Mouse (Mus musculus) bone marrow, adult 2 months (tissue): Measurements from ENCODE around the gene Rhbdd1. TPM values are rescaled to one million over a fixed set of nuclear protein-coding genes. Genes with fewer than 3 reads are reported as not detected.

Source experiments
- H3K27ac ChIP-seq: fragments of 200-500 bp; 2 replicates; pipeline ENCODE4 v1.5.1; 2012; ENCODE audit warnings: low read depth, mild to moderate bottlenecking, control low read depth, inconsistent platforms, low read length; ENCODE audit not compliant: control insufficient read depth, poor library complexity, insufficient read depth
- H3K4me1 ChIP-seq: fragments of 200-500 bp; 2 replicates; pipeline ENCODE4 v1.6.1; 2011; ENCODE audit warnings: low read length; ENCODE audit not compliant: control insufficient read depth, insufficient read depth
- H3K4me3 ChIP-seq: fragments of 200-500 bp; replicated peaks from 2 replicates; pipeline ENCODE3; 2011; ENCODE audit warnings: mild to moderate bottlenecking, low read depth, low read length, control low read depth; ENCODE audit not compliant: control insufficient read depth
- CTCF ChIP-seq: fragments of 200-500 bp; IDR thresholded peaks from 2 replicates; pipeline ENCODE4 v1.5.1; 2011; ENCODE audit warnings: low read length, control low read depth; ENCODE audit not compliant: control insufficient read depth, insufficient read depth
- POLR2A ChIP-seq: fragments of 200-500 bp; IDR thresholded peaks from 2 replicates; pipeline ENCODE4 v1.6.1; 2011; ENCODE audit warnings: low read depth, mild to moderate bottlenecking, control low read depth, low read length, borderline replicate concordance; ENCODE audit not compliant: control insufficient read depth
- WGBS: fragments of 180-500 bp; shearing (Covaris S2); methylation state at CpG from one replicate; pipeline ENCODE4 v1.1.7; 2018; 5-methylcytosine and 5-hydroxymethylcytosine counted together
- polyA plus RNA-seq: library from polyadenylated mRNA; stranded (reverse); fragments of >200 nt; gene quantifications from 2 replicates; pipeline ENCODE4 v1.2.4, GENCODE M21; 2011; ENCODE audit warnings: low replicate concordance; ENCODE audit not compliant: missing spikeins, insufficient read depth, insufficient read length

The Rhbdd1 gene
- polyA plus RNA-seq, 1 experiment, result 4.6 TPM

GRCm38 (mm10) chr1:82329954-82330247, 13.6 kb downstream of the Rhbdd1 start:
- TF ChIP-seq CTCF (no peak), POLR2A (no peak)
- H3K4me3 ChIP-seq, result no peak overlapping the region
- no peak overlapping the region for H3K27ac ChIP-seq
- H3K4me1 ChIP-seq, result no peaks in the 10 kb centered on the region

GRCm38 (mm10) chr1:82334506-82334905, 18.3 kb downstream of the Rhbdd1 start:
- TF ChIP-seq CTCF, result no peak
- TF ChIP-seq POLR2A, result no peak

GRCm38 (mm10) chr1:82353089-82353488, 36.8 kb downstream of the Rhbdd1 start:
- H3K27ac ChIP-seq, result no peak overlapping the region
- TF ChIP-seq CTCF (no peak), POLR2A (no peak)
- 86% methylated on average over 2 of the region's 2 CpGs for WGBS
- H3K4me1 ChIP-seq, result no peaks in the 10 kb centered on the region
- no peak overlapping the region for H3K4me3 ChIP-seq

More at GRCm38 (mm10) chr1:82334506-82334905, 18.3 kb downstream of the Rhbdd1 start:
- Histone ChIP-seq H3K4me1 (no peaks in the 10 kb centered on the region), H3K4me3 (no peak overlapping the region), H3K27ac (no peak overlapping the region)
- WGBS, result 92% methylated on average over 3 of the region's 3 CpGs

GRCm38 (mm10) chr1:82353755-82354154, 37.5 kb downstream of the Rhbdd1 start:
- no peak overlapping the region for H3K4me3 ChIP-seq
- 85% methylated on average over 2 of the region's 2 CpGs for WGBS
- no peak overlapping the region for H3K27ac ChIP-seq
- no peaks in the 10 kb centered on the region for H3K4me1 ChIP-seq
- TF ChIP-seq POLR2A (no peak), CTCF (no peak)

- TF ChIP-seq CTCF (no peak), POLR2A (no peak)
- H3K27ac ChIP-seq, result no peak overlapping the region
- no peak overlapping the region for H3K4me3 ChIP-seq
- no peaks in the 10 kb centered on the region for H3K4me1 ChIP-seq
- 85% methylated on average over 20 of the region's 20 CpGs for WGBS
Observed at GRCm38 (mm10) chr1:82358871-82359647, 42.8 kb downstream of the Rhbdd1 start.

GRCm38 (mm10) chr1:82359648-82360026, 43.4 kb downstream of the Rhbdd1 start:
- no peak overlapping the region for H3K4me3 ChIP-seq
- no peak overlapping the region for H3K27ac ChIP-seq
- no peaks in the 10 kb centered on the region for H3K4me1 ChIP-seq
- TF ChIP-seq CTCF (no peak), POLR2A (no peak)
- 88% methylated on average over 1 of the region's 1 CpGs for WGBS

GRCm38 (mm10) chr1:82361240-82361639, 45.0 kb downstream of the Rhbdd1 start:
- no peak for TF ChIP-seq CTCF
- no peak for TF ChIP-seq POLR2A
- 90% methylated on average over 4 of the region's 4 CpGs for WGBS
- Histone ChIP-seq H3K4me3 (no peak overlapping the region), H3K27ac (no peak overlapping the region), H3K4me1 (no peaks in the 10 kb centered on the region)

- no peaks in the 10 kb centered on the region for H3K4me1 ChIP-seq
- 93% methylated on average over 6 of the region's 6 CpGs for WGBS
- H3K27ac ChIP-seq, result no peak overlapping the region
- TF ChIP-seq POLR2A (no peak), CTCF (no peak)
- H3K4me3 ChIP-seq, result no peak overlapping the region
Observed at GRCm38 (mm10) chr1:82362165-82362564, 45.9 kb downstream of the Rhbdd1 start.

GRCm38 (mm10) chr1:82364047-82364446, 47.8 kb downstream of the Rhbdd1 start:
- WGBS, result 92% methylated on average over 7 of the region's 7 CpGs
- no peak overlapping the region for H3K27ac ChIP-seq

More at GRCm38 (mm10) chr1:82364047-82364446, 47.8 kb downstream of the Rhbdd1 start:
- no peak for TF ChIP-seq CTCF
- no peak for TF ChIP-seq POLR2A
- no peaks in the 10 kb centered on the region for H3K4me1 ChIP-seq
- no peak overlapping the region for H3K4me3 ChIP-seq
